Mouse (Mus musculus) embryonic facial prominence, embryonic 12.5 days (tissue): ENCODE results near the gene Epb41l2. TPM values are rescaled to one million over a fixed set of nuclear protein-coding genes. Genes with fewer than 3 reads are reported as not detected.

Experiments
- ATAC-seq: fragments of 200-750 bp; cut with Nextera tagmentation; 2 replicates; pipeline ENCODE4 v1.8.0; 2017; ENCODE audit not compliant: insufficient number of reproducible peaks, insufficient read depth, low FRiP score, low TSS enrichment
- H3K27ac ChIP-seq: fragments of 300-500 bp; sonication (generic); 2 replicates; pipeline ENCODE4 v1.5.1; 2016; ENCODE audit warnings: mild to moderate bottlenecking
- H3K27me3 ChIP-seq: fragments of 300-500 bp; sonication (generic); 2 replicates; pipeline ENCODE4 v1.6.1; 2016; ENCODE audit warnings: mild to moderate bottlenecking, moderate library complexity
- H3K36me3 ChIP-seq: fragments of 300-500 bp; sonication (generic); 2 replicates; pipeline ENCODE4 v1.6.1; 2016; ENCODE audit warnings: mild to moderate bottlenecking
- H3K4me1 ChIP-seq: fragments of 300-500 bp; sonication (generic); 2 replicates; pipeline ENCODE4 v1.6.1; 2016
- H3K4me2 ChIP-seq: fragments of 300-500 bp; sonication (generic); replicated peaks from 2 replicates; pipeline ENCODE4 v1.6.1; 2016; ENCODE audit warnings: mild to moderate bottlenecking, moderate library complexity
- H3K4me3 ChIP-seq: fragments of 300-500 bp; sonication (generic); 2 replicates; pipeline ENCODE4 v1.5.1; 2016; ENCODE audit warnings: mild to moderate bottlenecking
- H3K9ac ChIP-seq: fragments of 300-500 bp; sonication (generic); 2 replicates; pipeline ENCODE4 v1.6.1; 2016; ENCODE audit warnings: mild to moderate bottlenecking, moderate library complexity
- H3K9me3 ChIP-seq: fragments of 300-500 bp; sonication (generic); 2 replicates; pipeline ENCODE4 v1.6.1; 2016; ENCODE audit warnings: mild to moderate bottlenecking, moderate library complexity
- WGBS: fragments of 180-500 bp; shearing (Covaris S2); methylation state at CpG from one replicate; pipeline ENCODE4 v1.1.7; 2016; 5-methylcytosine and 5-hydroxymethylcytosine counted together
- polyA plus RNA-seq: library from polyadenylated mRNA; unstranded; fragments of >200 nt; fragmentation: Nextera tagmentation; extraction: Ambion mirVana; gene quantifications from 2 replicates; pipeline ENCODE4 v1.2.1, GENCODE M21; 2016

The Epb41l2 gene
- polyA plus RNA-seq, 1 experiment from 2014 or later: 96.7 TPM

GRCm38 (mm10) chr10:25461832-25462231 lies 102.2 kb downstream of the Epb41l2 start:
- H3K27me3 ChIP-seq: no peaks in the 10 kb centered on the region
- no peaks in the 10 kb centered on the region for H3K9me3 ChIP-seq
- H3K36me3 ChIP-seq: no peaks in the 10 kb centered on the region
- no peak overlapping the region for H3K4me3 ChIP-seq
- no peak overlapping the region for H3K27ac ChIP-seq
- H3K4me2 ChIP-seq: no peak overlapping the region
- no peak for ATAC-seq
- no peak overlapping the region for H3K9ac ChIP-seq
- 61% methylated on average over 1 of the region's 1 CpGs for WGBS
- H3K4me1 ChIP-seq: no peaks in the 10 kb centered on the region

GRCm38 (mm10) chr10:25462669-25463068 lies 103.1 kb downstream of the Epb41l2 start:
- Histone ChIP-seq H3K4me2 (no peak overlapping the region), H3K27me3 (no peaks in the 10 kb centered on the region), H3K9me3 (no peaks in the 10 kb centered on the region), H3K27ac (no peak overlapping the region), H3K4me1 (no peaks in the 10 kb centered on the region), H3K9ac (no peak overlapping the region), H3K36me3 (no peaks in the 10 kb centered on the region), H3K4me3 (no peak overlapping the region)
- no peak for ATAC-seq
- 85% methylated on average over 3 of the region's 3 CpGs for WGBS

GRCm38 (mm10) chr10:25466493-25466892 lies 106.9 kb downstream of the Epb41l2 start:
- Histone ChIP-seq H3K4me2 (no peak overlapping the region), H3K27me3 (no peaks in the 10 kb centered on the region), H3K4me1 (no peaks in the 10 kb centered on the region), H3K9me3 (no peaks in the 10 kb centered on the region), H3K27ac (no peak overlapping the region), H3K4me3 (no peak overlapping the region), H3K9ac (no peak overlapping the region), H3K36me3 (peaks cover 2% of the 10 kb centered on the region; the same call in 1 of the 2 replicates)
- WGBS: 65% methylated on average over 2 of the region's 2 CpGs
- ATAC-seq: no peak

- H3K4me1 ChIP-seq: no peaks in the 10 kb centered on the region
- H3K4me2 ChIP-seq: no peak overlapping the region
- ATAC-seq: no peak
Measured at GRCm38 (mm10) chr10:25471944-25472343, 112.3 kb downstream of the Epb41l2 start.

GRCm38 (mm10) chr10:25479716-25480115 lies 120.1 kb downstream of the Epb41l2 start:
- no peaks in the 10 kb centered on the region for H3K4me1 ChIP-seq
- WGBS: 87% methylated on average over 3 of the region's 3 CpGs
- H3K27me3 ChIP-seq: no peaks in the 10 kb centered on the region
- no peak overlapping the region for H3K4me2 ChIP-seq
- H3K9me3 ChIP-seq: no peaks in the 10 kb centered on the region
- H3K36me3 ChIP-seq: peaks cover 23% of the 10 kb centered on the region
- no peak overlapping the region for H3K9ac ChIP-seq
- no peak for ATAC-seq
- no peak overlapping the region for H3K27ac ChIP-seq
- no peak overlapping the region for H3K4me3 ChIP-seq

More at GRCm38 (mm10) chr10:25471944-25472343, 112.3 kb downstream of the Epb41l2 start:
- no peak overlapping the region for H3K9ac ChIP-seq
- H3K27ac ChIP-seq: no peak overlapping the region
- H3K27me3 ChIP-seq: no peaks in the 10 kb centered on the region
- no peak overlapping the region for H3K4me3 ChIP-seq
- 58% methylated on average over 2 of the region's 2 CpGs for WGBS
- peaks cover 13% of the 10 kb centered on the region for H3K36me3 ChIP-seq
- H3K9me3 ChIP-seq: no peaks in the 10 kb centered on the region

- Histone ChIP-seq H3K4me2 (no peak overlapping the region), H3K4me1 (no peaks in the 10 kb centered on the region), H3K27ac (no peak overlapping the region), H3K27me3 (no peaks in the 10 kb centered on the region), H3K36me3 (peaks cover 23% of the 10 kb centered on the region), H3K9ac (no peak overlapping the region), H3K4me3 (no peak overlapping the region), H3K9me3 (no peaks in the 10 kb centered on the region)
- ATAC-seq: no peak
- WGBS: 76% methylated on average over 5 of the region's 5 CpGs
Measured at GRCm38 (mm10) chr10:25482791-25483190, 123.2 kb downstream of the Epb41l2 start.

- Histone ChIP-seq H3K9ac (no peak overlapping the region), H3K27me3 (no peaks in the 10 kb centered on the region), H3K9me3 (no peaks in the 10 kb centered on the region), H3K36me3 (peaks cover 16% of the 10 kb centered on the region), H3K4me3 (no peak overlapping the region), H3K4me1 (no peaks in the 10 kb centered on the region), H3K27ac (no peak overlapping the region), H3K4me2 (no peak overlapping the region)
- WGBS: 17% methylated on average over 1 of the region's 1 CpGs
- no peak for ATAC-seq
Measured at GRCm38 (mm10) chr10:25488456-25488855, 128.9 kb downstream of the Epb41l2 start.

DNA sequence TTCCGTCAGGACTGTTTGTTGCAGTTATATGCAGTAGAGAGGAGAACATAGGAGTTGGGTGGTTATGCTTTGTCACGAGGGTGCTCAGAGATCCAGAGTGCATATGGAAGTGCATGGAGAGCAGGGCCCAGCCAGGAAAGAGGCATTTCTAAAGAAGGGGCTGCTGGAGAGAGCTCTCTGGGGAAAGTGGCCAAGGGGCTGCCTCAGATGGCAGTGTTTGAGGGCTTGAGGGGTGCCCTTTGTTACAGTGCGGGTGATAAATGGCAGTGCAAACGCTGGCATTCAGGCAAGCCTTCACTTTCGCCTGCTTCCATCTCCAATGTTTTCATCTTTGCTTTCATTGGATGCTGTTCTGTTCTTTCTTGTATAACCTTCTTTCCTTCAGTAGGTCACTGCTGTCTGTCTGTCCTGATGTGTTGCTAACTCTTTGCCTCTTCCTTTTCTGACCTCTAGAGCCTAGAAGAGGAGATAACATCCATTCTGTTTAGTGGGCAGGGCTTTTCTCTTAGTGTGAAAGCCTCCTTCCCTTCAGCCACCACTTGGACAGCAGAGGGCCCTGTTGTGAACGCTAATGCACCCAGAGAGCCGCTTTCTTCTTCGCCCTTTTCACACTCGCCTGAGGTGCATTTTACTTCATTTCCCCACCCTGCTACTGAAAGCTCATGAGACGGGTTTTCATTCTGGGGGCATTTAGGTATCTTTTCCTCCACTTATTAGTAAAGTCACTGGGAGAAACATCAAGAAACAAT lies 139.9 kb downstream of the Epb41l2 start:
- no peak overlapping the region for H3K4me2 ChIP-seq
- H3K4me3 ChIP-seq: no peak overlapping the region
- H3K36me3 ChIP-seq: peaks cover 38% of the 10 kb centered on the region
- no peaks in the 10 kb centered on the region for H3K4me1 ChIP-seq
- no peak for ATAC-seq
- H3K27ac ChIP-seq: no peak overlapping the region
- no peaks in the 10 kb centered on the region for H3K27me3 ChIP-seq
- H3K9ac ChIP-seq: no peak overlapping the region
- WGBS: 65% methylated on average over 10 of the region's 10 CpGs
- H3K9me3 ChIP-seq: no peaks in the 10 kb centered on the region

GRCm38 (mm10) chr10:25503250-25503649 lies 143.7 kb downstream of the Epb41l2 start:
- H3K9me3 ChIP-seq: no peaks in the 10 kb centered on the region
- H3K9ac ChIP-seq: no peak overlapping the region
- WGBS: 86% methylated on average over 5 of the region's 5 CpGs
- peaks cover 48% of the 10 kb centered on the region for H3K36me3 ChIP-seq
- ATAC-seq: no peak
- H3K27me3 ChIP-seq: no peaks in the 10 kb centered on the region
- no peaks in the 10 kb centered on the region for H3K4me1 ChIP-seq
- H3K27ac ChIP-seq: no peak overlapping the region
- H3K4me3 ChIP-seq: no peak overlapping the region
- no peak overlapping the region for H3K4me2 ChIP-seq

DNA sequence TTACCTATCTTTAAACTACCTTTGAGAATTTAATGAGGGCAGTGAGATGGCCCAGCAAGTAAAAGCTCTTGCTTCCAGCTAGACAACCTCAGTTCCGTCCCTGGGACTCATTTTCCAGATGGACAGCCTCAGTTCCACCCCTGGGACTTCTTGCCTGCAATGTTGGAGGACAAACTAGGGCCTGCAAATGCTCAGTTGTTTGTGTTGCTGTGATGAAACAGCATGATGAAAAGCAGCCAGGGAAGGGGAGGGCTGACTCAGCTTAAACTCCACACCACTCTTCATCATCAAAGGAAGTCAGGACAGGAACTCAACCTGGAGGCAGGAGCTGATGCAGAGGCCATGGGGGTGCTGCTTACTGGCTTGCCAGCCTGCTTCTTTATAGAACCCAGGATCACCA lies 154.2 kb downstream of the Epb41l2 start:
- no peak for ATAC-seq
- WGBS: 66% methylated on average over 1 of the region's 1 CpGs

GRCm38 (mm10) chr10:25519954-25520353 lies 160.4 kb downstream of the Epb41l2 start:
- Histone ChIP-seq H3K4me1 (no peaks in the 10 kb centered on the region), H3K9me3 (no peaks in the 10 kb centered on the region), H3K4me3 (no peak overlapping the region), H3K9ac (no peak overlapping the region), H3K27me3 (no peaks in the 10 kb centered on the region), H3K4me2 (no peak overlapping the region), H3K27ac (no peak overlapping the region), H3K36me3 (peaks cover 32% of the 10 kb centered on the region)
- WGBS: 81% methylated on average over 3 of the region's 3 CpGs
- ATAC-seq: no peak

More for the DNA sequence above, 154.2 kb downstream of the Epb41l2 start:
- no peaks in the 10 kb centered on the region for H3K27me3 ChIP-seq
- peaks cover 37% of the 10 kb centered on the region for H3K36me3 ChIP-seq
- no peaks in the 10 kb centered on the region for H3K4me1 ChIP-seq
- no peak overlapping the region for H3K4me3 ChIP-seq
- H3K9ac ChIP-seq: no peak overlapping the region
- H3K4me2 ChIP-seq: no peak overlapping the region
- no peak overlapping the region for H3K27ac ChIP-seq
- H3K9me3 ChIP-seq: no peaks in the 10 kb centered on the region

- no peaks in the 10 kb centered on the region for H3K27me3 ChIP-seq
- no peaks in the 10 kb centered on the region for H3K9me3 ChIP-seq
- H3K4me1 ChIP-seq: no peaks in the 10 kb centered on the region
- H3K36me3 ChIP-seq: peaks cover 27% of the 10 kb centered on the region
- H3K9ac ChIP-seq: no peak overlapping the region
- ATAC-seq: no peak
- no peak overlapping the region for H3K4me2 ChIP-seq
- no peak overlapping the region for H3K4me3 ChIP-seq
- H3K27ac ChIP-seq: no peak overlapping the region
- 82% methylated on average over 5 of the region's 5 CpGs for WGBS
Measured at GRCm38 (mm10) chr10:25520428-25520827, 160.8 kb downstream of the Epb41l2 start.
